Mouse (Mus musculus): ENCODE measurements around the gene P3h4. TPM values are rescaled to one million over a fixed set of nuclear protein-coding genes. Genes with fewer than 3 reads are reported as not detected.
"Not testable (repeated sequence)": the region's sequence is repeated elsewhere in the genome, so short reads cannot be mapped to it uniquely, and the experiment has no call there.

P3h4 gene
- polyA plus RNA-seq, 1 experiment, result 3.9 TPM

- H3K27ac ChIP-seq (ENCODE audit: control insufficient read depth, insufficient read depth, low read depth, low read length, poor library complexity), result no peak overlapping the region
- 88% methylated on average over 21 of the region's 21 CpGs for WGBS
These were observed 37.8 kb downstream of the P3h4 start for GRCm38 (mm10) chr11:100376746-100377389.

GRCm38 (mm10) chr11:100376005-100376404 lies 38.6 kb downstream of the P3h4 start:
- Histone ChIP-seq H3K27ac (ENCODE audit: control insufficient read depth, insufficient read depth, low read depth, low read length, poor library complexity) (no peak overlapping the region), H3K4me1 (ENCODE audit: control insufficient read depth, insufficient read depth, low read length) (no peaks in the 10 kb centered on the region), H3K4me3 (replicated peaks; ENCODE audit: control insufficient read depth, low read depth, low read length) (no peak overlapping the region)
- TF ChIP-seq CTCF (IDR thresholded peaks at IDR 0.05; ENCODE audit: control insufficient read depth, insufficient read depth, low read length) (no peak), POLR2A (IDR thresholded peaks at IDR 0.05; ENCODE audit: borderline replicate concordance, control insufficient read depth, low read depth, low read length) (no peak)
- WGBS, result 73% methylated on average over 4 of the region's 4 CpGs

More at GRCm38 (mm10) chr11:100376746-100377389, 37.8 kb downstream of the P3h4 start:
- no peak overlapping the region for H3K4me3 ChIP-seq (replicated peaks; ENCODE audit: control insufficient read depth, low read depth, low read length)
- TF ChIP-seq CTCF (IDR thresholded peaks at IDR 0.05; ENCODE audit: control insufficient read depth, insufficient read depth, low read length), result no peak
- no peak for TF ChIP-seq POLR2A (IDR thresholded peaks at IDR 0.05; ENCODE audit: borderline replicate concordance, control insufficient read depth, low read depth, low read length)
- no peaks in the 10 kb centered on the region for H3K4me1 ChIP-seq (ENCODE audit: control insufficient read depth, insufficient read depth, low read length)

- no peak overlapping the region for H3K4me3 ChIP-seq (replicated peaks; ENCODE audit: control insufficient read depth, low read depth, low read length)
- no peaks in the 10 kb centered on the region for H3K4me1 ChIP-seq (ENCODE audit: control insufficient read depth, insufficient read depth, low read length)
- TF ChIP-seq POLR2A (IDR thresholded peaks at IDR 0.05; ENCODE audit: borderline replicate concordance, control insufficient read depth, low read depth, low read length), result no peak
- no peak for TF ChIP-seq CTCF (IDR thresholded peaks at IDR 0.05; ENCODE audit: control insufficient read depth, insufficient read depth, low read length)
- WGBS, result 84% methylated on average over 9 of the region's 9 CpGs
- H3K27ac ChIP-seq (ENCODE audit: control insufficient read depth, insufficient read depth, low read depth, low read length, poor library complexity), result no peak overlapping the region
These were observed 39.5 kb downstream of the P3h4 start for GRCm38 (mm10) chr11:100375127-100375526.

GRCm38 (mm10) chr11:100371981-100372558 lies 42.6 kb downstream of the P3h4 start:
- H3K4me1 ChIP-seq (ENCODE audit: control insufficient read depth, insufficient read depth, low read length), result no peaks in the 10 kb centered on the region
- WGBS, result 68% methylated on average over 7 of the region's 8 CpGs
- H3K27ac ChIP-seq (ENCODE audit: control insufficient read depth, insufficient read depth, low read depth, low read length, poor library complexity), result no peak overlapping the region
- no peak overlapping the region for H3K4me3 ChIP-seq (replicated peaks; ENCODE audit: control insufficient read depth, low read depth, low read length)
- TF ChIP-seq POLR2A (IDR thresholded peaks at IDR 0.05; ENCODE audit: borderline replicate concordance, control insufficient read depth, low read depth, low read length) (no peak), CTCF (IDR thresholded peaks at IDR 0.05; ENCODE audit: control insufficient read depth, insufficient read depth, low read length) (no peak)

GRCm38 (mm10) chr11:100369822-100370221 lies 44.8 kb downstream of the P3h4 start:
- TF ChIP-seq POLR2A (IDR thresholded peaks at IDR 0.05; ENCODE audit: borderline replicate concordance, control insufficient read depth, low read depth, low read length), result no peak
- no peak for TF ChIP-seq CTCF (IDR thresholded peaks at IDR 0.05; ENCODE audit: control insufficient read depth, insufficient read depth, low read length)
- 22% methylated on average over 8 of the region's 8 CpGs for WGBS
- Histone ChIP-seq H3K27ac (ENCODE audit: control insufficient read depth, insufficient read depth, low read depth, low read length, poor library complexity) (no peak overlapping the region), H3K4me1 (ENCODE audit: control insufficient read depth, insufficient read depth, low read length) (no peaks in the 10 kb centered on the region), H3K4me3 (replicated peaks; ENCODE audit: control insufficient read depth, low read depth, low read length) (no peak overlapping the region)

GRCm38 (mm10) chr11:100369145-100369544 lies 45.5 kb downstream of the P3h4 start:
- Histone ChIP-seq H3K27ac (ENCODE audit: control insufficient read depth, insufficient read depth, low read depth, low read length, poor library complexity) (no peak overlapping the region), H3K4me3 (replicated peaks; ENCODE audit: control insufficient read depth, low read depth, low read length) (no peak overlapping the region), H3K4me1 (ENCODE audit: control insufficient read depth, insufficient read depth, low read length) (no peaks in the 10 kb centered on the region)
- no peak for TF ChIP-seq CTCF (IDR thresholded peaks at IDR 0.05; ENCODE audit: control insufficient read depth, insufficient read depth, low read length)
- TF ChIP-seq POLR2A (IDR thresholded peaks at IDR 0.05; ENCODE audit: borderline replicate concordance, control insufficient read depth, low read depth, low read length), result no peak
- WGBS, result 75% methylated on average over 7 of the region's 7 CpGs

GRCm38 (mm10) chr11:100362979-100363562 lies 51.6 kb downstream of the P3h4 start:
- Histone ChIP-seq H3K27ac (ENCODE audit: control insufficient read depth, insufficient read depth, low read depth, low read length, poor library complexity) (no peak overlapping the region), H3K4me3 (replicated peaks; ENCODE audit: control insufficient read depth, low read depth, low read length) (no peak overlapping the region), H3K4me1 (ENCODE audit: control insufficient read depth, insufficient read depth, low read length) (no peaks in the 10 kb centered on the region)
- WGBS, result 13% methylated on average over 12 of the region's 12 CpGs
- TF ChIP-seq CTCF (IDR thresholded peaks at IDR 0.05; ENCODE audit: control insufficient read depth, insufficient read depth, low read length), result peak; percentile 76
- no peak for TF ChIP-seq POLR2A (IDR thresholded peaks at IDR 0.05; ENCODE audit: borderline replicate concordance, control insufficient read depth, low read depth, low read length)

GRCm38 (mm10) chr11:100362209-100362978 lies 52.2 kb downstream of the P3h4 start:
- Histone ChIP-seq H3K4me1 (ENCODE audit: control insufficient read depth, insufficient read depth, low read length) (no peaks in the 10 kb centered on the region), H3K4me3 (replicated peaks; ENCODE audit: control insufficient read depth, low read depth, low read length) (no peak overlapping the region), H3K27ac (ENCODE audit: control insufficient read depth, insufficient read depth, low read depth, low read length, poor library complexity) (no peak overlapping the region)
- TF ChIP-seq POLR2A (IDR thresholded peaks at IDR 0.05; ENCODE audit: borderline replicate concordance, control insufficient read depth, low read depth, low read length), result no peak
- peak; percentile 91 for TF ChIP-seq CTCF (IDR thresholded peaks at IDR 0.05; ENCODE audit: control insufficient read depth, insufficient read depth, low read length)
- WGBS, result 10% methylated on average over 8 of the region's 8 CpGs

GRCm38 (mm10) chr11:100361059-100361458 lies 53.6 kb downstream of the P3h4 start:
- no CpG with 5 or more reads among the region's 13 CpGs for WGBS
- H3K4me3 ChIP-seq (replicated peaks; ENCODE audit: control insufficient read depth, low read depth, low read length); H3K27ac ChIP-seq (ENCODE audit: control insufficient read depth, insufficient read depth, low read depth, low read length, poor library complexity); H3K4me1 ChIP-seq (ENCODE audit: control insufficient read depth, insufficient read depth, low read length): not testable (repeated sequence)
